Mouse (Mus musculus): ENCODE measurements around the gene H13. TPM values are rescaled to one million over a fixed set of nuclear protein-coding genes. Genes with fewer than 3 reads are reported as not detected.

The H13 gene
- total RNA-seq, 2 experiments from 2014 or later = 149 to 160 TPM

DNA sequence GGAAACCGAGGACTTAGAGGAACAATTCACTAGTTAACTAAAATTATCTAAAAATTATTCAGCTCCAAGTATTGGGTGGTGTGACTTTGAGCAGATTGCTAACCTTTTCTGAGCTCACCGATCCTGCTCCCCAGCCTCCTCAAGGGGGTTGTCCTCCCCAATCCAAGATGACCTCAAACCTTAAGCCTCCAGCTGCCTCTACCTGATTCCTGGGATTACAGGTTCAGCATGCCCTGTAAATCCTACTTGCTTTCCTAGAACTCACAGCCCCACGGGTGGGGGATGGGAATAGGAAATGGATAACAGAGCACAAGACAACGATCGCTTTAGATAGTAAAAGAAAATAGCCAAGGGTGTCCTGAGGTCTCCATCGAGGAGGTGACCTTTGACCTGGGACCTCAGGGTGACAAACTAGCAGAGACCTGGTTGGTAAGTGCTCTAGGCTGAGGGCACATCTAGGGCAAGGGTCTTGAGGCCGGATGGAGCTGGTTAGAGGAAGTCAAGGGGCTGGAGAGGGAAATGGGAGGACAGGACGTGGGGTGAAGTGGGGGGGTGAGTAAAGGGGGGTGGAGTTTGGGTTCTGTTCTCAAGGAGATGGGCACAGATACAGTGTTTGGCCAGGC lies 59.9 kb downstream of the H13 start:
- DNase-seq = no peak
- intact Hi-C loops (cut with DNase I) = no loop called here

DNA sequence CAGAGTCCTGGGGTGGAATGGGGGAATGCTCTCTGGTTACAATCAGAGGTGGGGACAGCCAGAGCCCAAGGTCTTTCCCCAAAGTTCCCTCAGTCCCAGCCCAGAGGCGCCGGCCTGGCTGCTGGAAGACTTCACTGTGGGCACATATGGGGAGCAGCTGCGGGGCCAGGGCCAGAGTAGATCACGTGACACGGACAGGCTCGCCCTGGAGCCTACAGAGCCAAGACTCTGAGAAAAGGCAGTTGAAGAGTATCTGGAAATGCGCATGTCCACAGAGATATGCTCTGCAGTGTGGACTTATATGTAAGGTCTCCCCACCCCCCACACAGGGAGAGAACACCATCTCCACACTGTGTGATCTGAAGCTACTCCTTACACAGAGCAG lies 60.4 kb downstream of the H13 start:
- DNase-seq = peak; percentile 53
- intact Hi-C loops (cut with DNase I) = no loop called here

DNA sequence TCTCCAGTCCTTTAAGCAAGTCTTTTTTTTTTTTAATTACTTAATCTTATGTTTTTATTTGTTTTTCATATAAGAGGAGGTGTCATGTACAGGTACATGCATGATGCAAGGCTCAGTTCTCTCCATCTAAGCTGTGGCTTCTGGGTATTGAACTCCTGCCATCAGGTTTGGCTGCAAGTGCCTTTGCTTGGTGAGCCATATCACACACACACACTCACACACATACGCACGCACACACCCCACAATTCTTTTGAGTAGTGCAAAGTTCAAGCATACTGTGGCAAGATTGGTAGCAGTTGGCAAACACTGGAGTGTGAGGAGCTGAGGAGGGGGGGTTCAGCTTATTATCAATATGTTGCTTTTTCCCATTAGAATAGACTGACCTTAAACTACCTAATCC lies 63.9 kb downstream of the H13 start:
- intact Hi-C loops (cut with DNase I) = no loop called here
- no peak for DNase-seq

DNA sequence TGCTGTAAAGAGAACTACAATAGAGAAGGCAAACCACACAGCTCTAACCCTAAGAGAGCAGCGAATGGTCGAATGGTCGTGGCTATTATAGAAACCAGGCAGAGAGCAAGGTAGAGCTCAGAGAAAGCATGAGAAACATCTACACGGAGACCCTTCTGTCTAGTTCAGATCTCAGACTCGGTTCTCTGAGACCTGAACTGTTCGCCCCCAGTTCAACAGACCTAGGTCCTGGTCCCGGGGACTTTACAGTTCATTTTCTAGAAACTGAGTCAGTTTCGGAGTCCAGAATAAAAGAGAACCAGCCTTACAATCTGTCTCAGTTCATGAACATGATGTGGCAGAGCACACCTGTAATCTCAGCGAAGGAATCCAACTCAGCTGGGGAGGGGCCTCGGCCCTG lies 65.2 kb downstream of the H13 start:
- intact Hi-C loops (cut with DNase I) = no loop called here
- DNase-seq = no peak

DNA sequence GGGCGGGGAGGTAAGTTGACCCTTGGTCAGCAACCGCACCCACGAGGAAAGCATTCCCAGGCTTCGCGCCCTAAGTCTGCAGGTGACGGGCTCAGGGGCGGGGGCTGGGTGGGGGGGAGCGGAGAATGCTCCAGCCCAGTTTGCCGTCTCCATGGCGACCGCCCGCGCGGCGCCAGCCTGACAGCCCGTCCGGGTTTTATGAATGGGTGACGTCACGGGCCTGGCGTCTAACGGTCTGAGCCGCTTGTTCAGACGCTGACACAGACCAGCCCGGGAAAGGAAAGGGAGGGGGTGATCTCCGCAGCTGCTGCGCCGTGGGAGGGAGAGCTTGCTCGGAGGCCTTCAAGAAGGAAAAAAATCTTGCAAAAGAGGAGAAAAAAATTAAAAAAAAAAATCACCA lies 65.7 kb downstream of the H13 start:
- intact Hi-C loops (cut with DNase I) = no loop called here
- DNase-seq = peak; percentile 96

DNA sequence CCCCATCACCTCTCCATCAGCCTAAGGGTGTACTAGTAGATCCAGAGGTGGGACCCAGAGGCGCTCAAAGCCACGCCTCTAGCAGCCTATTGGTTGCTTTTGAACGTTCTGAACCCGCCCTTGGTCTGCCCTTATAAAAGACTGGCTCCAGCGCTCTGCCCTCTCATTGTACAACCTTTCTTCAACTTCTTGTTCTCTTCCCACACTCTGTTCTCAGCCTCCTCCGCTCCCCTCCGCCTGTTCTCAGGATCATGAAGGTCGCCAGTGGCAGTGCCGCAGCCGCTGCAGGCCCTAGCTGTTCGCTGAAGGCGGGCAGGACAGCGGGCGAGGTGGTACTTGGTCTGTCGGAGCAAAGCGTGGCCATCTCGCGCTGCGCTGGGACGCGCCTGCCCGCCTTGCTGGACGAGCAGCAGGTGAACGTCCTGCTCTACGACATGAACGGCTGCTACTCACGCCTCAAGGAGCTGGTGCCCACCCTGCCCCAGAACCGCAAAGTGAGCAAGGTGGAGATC lies 66.9 kb downstream of the H13 start, which contains the start of gene Id1:
Gene Id1 (plus strand): TSS at position 162 of the 512 bp plus-strand sequence.
- intact Hi-C loops (cut with DNase I) = no loop called here
- DNase-seq = peak; percentile 77

DNA sequence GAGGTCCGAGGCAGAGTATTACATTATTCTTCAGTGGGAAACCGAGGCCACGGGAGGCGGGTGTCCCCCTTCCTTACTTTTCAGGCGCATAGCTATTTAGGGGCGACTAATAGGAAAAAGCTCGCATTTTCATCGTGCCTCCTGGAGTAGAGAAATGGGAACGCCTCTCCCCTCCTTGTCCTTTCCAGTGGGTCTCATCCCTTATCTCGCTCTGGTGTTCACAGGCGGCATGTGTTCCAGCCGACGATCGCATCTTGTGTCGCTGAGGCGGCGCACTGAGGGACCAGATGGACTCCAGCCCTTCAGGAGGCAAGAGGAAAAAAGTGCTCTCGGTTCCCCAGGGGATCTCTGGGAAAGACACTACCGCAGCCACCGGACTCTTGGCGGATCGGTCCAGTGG lies 67.5 kb downstream of the H13 start:
- intact Hi-C loops (cut with DNase I) = no loop called here
- DNase-seq = peak; percentile 38

DNA sequence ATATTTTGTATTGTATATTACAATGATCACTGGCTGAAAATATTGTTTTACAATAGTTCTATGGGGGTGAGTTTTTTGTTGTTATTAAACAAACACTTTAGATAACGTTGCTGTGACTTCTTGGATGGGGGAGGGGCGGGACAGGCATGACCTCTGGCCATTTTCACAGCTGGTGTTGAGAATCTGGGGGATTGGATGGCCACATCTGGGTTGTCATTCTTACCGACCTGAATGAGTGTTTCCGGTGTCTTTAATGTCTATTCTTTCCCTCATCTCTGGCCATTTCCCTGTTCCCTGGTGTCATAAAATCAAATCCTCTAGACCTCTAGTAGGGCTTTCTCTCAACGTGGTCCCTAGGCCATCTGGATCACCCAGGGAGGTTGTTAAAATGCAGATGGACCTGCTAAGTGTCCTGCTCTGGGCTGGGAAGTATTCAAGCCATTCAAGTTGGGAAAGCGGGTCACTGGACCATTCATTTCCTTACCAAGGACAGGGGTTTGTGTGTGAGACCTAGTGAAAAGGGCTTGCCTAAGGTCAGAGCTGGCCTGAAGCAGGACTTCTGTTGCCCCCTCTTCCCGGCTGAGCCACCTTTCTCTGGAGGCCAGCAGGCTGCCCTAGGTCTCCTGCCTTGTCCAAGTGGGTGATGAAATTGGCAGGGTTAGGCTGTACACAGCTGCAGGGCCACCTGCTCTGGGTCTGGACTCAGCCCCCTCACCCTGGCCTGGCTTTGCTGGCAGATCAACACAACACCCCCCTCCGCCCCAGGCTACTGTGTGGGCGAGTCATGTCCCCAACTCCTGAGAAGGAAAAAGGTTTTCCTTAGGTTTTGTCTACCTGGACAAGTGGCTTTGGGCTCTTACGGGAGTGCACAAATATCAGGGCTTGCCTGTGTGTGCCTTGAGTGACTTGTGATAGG lies 68.3 kb downstream of the H13 start:
- intact Hi-C loops (cut with DNase I) = no loop called here
- DNase-seq = peak; percentile 60

DNA sequence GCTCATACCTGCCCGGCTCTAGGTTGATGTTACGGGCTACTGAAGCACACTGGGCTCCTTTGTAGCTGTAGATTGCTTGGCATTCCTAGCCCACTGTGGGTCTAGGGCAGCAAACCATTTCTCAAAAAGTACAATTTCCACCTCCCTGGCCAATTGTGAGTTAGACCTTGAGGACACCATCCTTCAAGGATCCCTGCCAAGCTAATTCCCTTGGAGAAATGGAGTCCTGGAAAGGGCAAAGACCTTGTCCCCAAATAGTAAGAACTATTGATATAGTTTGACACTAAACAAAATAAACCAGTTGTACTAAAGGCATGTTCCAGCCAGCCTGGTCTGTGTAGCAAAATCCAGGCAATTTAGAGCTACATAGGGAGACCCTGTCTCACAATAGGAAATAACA lies 69.1 kb downstream of the H13 start:
- no peak for DNase-seq
- intact Hi-C loops (cut with DNase I) = no loop called here

DNA sequence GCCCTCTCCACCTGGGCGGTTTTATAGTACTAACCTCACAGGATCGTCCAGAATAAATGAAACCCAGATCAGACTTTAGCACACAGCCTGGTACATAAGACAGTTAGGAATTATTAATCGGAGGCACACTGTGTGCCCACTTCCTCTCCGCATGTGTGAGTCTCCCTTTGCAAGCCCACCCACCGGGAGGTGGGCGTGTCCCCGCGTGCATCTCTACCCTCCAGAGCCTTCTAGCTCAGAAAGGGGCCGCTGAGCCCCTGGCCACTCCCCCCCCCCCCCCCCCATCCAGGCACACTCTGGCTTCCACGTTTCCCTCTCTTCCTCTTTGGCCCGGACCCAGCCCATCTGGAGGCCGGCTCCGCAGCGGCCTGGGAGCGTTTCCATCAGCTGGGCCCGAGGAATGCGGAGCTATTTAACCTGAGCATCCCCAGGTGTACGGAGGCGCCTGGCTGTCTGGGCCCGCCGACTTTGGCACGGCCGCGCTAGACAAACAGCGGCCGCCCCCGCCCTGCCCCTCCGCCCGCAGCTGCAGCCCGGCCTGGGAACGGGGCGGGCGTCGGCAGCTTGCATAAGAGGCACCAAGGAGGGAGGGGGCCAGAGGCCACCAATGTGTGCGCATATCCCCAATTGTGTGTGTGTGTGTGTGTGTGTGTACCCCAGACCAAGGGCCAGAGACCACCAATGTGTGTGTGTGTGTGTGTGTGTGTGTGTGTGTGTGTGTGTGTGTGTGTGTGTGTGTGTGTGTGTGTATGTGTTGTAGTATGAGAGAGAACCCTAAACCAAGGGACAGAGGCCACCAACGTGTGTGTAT lies 70.0 kb downstream of the H13 start:
- intact Hi-C loops (cut with DNase I) = no loop called here
- DNase-seq = peak; percentile 65

DNA sequence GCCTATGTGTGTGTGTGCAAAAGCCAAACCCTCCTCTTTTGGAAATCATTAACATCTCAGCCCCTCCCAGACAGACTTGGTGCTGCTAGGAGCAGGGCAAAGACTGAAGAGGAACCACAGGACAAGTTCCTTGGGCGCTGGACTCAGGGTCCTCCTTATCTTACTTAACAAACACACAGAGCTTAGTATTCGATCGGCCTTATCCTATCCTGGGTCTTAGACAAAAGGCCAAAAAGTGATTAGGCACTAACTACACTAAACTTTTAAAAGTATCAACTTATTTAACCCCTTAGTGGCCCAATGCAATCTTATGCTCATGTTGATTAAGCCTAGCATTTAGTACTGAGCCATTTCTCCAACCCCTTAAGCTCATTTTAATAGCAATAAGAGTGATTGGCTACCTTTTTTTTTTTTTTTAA lies 70.6 kb downstream of the H13 start:
- DNase-seq = no peak
- intact Hi-C loops (cut with DNase I) = no loop called here

DNA sequence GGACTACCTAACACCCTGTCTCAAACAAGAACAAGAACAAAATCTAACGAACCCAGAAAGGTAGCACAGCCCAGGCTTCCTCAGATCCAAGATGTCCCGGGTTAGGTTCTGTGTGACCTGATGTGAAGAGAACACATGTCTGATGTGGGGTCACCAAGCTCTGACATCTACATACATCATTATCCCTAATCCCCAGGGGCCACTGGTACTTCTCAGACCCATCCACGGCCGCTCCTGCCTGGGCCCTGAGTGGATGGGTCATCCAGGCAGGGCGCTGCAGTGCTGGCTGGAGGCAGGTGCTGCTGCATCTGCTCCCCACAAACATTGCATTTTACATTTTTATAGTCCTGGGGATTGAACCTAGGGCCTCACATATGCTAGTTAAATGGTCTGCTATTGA lies 71.2 kb downstream of the H13 start:
- intact Hi-C loops (cut with DNase I) = no loop called here
- DNase-seq = no peak

DNA sequence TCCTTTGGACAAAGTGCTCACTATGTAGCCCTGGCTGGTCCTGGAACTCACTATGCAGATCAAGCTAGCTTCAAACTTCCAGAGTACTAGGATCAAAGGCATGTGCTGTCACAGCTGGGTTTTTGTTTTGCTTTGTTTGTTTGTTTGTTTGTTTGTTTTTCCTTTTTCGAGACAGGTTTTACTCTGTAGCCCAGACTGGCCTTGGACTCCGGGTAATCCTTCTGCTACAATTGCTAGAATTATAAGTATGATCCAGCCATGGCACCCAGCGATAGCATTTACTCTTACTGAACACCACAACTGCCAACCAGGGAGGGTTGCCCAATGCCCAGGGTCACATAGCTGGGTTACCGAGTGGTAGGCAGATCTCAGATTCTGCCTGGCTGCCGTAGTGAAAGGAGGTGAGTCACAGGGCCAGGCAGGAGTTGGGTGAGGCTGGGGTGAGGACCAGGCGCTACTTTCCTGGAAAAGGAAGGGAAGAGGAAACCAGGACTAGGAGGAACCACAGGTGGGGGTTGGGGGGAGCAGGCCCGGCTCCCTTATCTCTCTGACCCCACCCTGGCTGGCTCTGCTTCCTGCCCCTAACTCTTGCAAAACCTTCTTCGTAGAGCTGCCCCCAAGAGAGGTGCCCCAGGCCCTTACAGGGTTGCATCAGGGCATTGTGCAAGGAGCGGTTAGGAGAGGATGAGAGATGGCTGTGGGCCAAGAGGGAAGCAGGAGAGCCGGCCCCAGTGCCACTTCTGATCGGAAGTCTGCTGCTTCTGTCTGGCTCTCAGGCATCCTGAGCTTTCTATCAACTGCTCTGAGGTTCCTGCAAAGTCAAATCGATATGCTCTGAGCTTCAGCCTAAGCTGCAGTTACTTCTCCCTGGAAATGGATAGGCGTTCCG lies 72.1 kb downstream of the H13 start:
- peak; percentile 68 for DNase-seq
- intact Hi-C loops (cut with DNase I) = no loop called here

DNA sequence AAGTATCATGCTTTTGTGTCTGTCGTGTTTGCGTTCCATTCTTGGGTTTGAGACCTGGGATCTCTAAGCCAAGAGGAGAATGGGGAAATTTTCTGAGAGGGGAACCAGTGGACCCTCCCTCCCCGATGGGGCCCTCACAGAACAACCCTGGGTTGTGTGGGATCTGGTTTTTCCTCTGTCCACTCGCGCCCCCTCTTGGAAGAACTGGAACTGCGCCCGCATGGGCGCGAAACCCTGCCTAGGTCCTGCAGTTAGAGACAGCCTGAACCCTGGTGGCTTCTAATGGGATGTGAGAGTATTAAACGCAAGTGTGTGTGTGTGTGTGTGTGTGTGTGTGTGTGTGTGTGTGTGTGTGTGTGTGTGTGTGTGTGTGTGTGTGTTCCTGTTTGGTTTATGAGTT lies 73.2 kb downstream of the H13 start:
- peak; percentile 80 for DNase-seq
- intact Hi-C loops (cut with DNase I) = no loop called here

DNA sequence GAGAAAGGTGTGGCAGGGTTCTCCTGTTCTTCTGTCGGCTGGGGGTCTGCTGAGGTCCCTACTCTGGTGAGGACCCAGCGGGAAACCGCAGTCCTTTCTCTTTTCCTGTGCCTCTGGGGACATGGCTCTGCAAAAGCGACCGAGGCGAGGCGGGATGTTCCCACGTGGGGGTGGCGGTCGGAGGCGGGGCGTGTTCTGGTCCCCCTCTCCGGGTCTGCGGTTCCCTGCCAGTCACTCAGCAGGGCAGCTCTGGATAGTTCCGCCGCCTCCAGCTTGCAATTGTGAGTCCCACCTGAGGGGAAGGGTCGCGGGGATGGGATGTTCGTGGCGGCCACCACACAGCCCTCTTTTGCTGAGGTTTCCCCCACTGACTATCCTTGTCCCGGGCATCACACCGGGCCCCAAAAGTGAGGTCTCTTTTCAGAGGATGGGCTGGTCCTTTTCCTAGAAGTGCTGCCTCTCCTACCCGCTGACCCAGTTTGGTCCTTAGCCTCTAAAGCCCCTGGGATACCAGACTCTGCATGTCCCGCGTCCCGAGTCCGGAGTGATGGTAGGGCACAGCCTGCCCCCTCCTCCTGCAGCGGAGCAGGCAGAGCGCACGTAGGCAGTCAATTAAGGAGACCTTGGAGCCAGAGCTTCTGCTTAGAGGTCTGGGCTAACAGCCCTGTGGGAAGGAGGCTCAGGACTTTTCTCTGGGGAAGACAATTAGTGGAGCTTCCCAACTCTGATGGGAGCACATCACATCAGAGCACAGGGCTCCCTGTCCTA lies 84.9 kb downstream of the H13 start, which contains the start of gene Cox4i2:
Gene Cox4i2 (plus strand): TSS at position 230 of the 768 bp plus-strand sequence.
- intact Hi-C loops (cut with DNase I) = no loop called here
- no peak for DNase-seq

DNA sequence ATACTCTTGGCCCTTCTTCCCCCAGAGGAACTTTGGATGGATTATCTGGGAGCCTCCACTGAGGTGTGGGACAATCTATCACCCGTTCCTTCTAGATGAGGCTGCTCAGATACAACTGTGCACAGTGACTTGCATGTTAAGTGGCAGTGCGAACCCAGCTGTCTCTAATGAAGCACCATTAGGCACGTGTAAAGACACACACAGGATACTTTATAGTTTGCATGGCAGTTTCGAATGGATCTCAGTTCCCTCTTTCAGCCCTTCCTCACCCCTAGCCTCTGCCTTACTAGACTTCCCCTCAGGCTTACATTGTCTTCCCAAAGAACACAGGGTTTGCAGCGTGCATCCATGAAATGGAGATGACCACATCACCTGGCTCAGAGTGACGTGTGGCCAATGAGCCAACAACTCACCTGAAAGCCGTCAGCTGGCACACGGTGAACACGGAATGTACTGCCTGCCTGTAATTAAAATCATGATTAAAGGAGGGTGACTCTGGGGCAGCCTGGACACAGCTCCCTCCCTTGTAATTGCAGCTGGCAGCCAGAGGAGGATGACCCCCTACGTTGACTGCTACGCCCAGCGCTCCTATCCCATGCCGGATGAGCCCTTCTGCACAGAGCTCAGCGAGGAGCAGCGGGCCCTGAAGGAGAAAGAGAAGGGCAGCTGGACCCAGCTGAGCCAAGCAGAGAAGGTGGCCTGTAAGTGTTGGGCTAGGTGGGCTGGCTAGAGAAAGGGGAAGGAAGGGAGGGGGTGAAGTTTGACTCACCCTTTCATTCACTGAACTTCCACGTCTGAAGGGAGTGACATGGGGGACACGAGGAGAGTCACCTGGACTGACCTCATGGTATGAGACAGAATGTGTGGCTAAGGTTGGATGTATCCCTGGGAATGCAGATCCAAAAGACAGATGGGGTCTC lies 87.5 kb downstream of the H13 start:
- intact Hi-C loops (cut with DNase I) = no loop called here
- no peak for DNase-seq

DNA sequence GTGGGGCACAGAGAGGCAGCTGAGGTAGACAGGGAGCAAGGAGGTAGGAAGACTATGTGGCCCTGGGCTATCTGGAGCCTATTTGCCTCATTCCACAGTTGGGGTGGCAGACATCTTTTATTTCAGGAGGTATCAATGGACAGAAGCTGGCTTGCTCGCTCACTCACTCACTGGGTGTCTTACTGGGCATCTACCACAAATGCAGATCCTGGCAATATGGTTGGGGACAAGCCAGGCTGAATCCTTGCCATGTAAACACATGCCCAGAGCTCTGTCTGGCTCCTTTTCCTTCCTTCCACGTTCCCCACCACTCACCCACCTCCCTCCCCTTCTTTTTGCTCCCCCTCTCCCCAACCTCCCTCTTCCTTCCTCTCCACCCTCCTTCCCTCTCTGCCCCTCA lies 88.2 kb downstream of the H13 start:
- peak; percentile 63 for DNase-seq
- intact Hi-C loops (cut with DNase I) = no loop called here
